Mouse (Mus musculus): ENCODE data around the gene Trpc3.

- TF ChIP-seq CTCF (IDR thresholded peaks at IDR 0.05; ENCODE audit: low read depth) (no peak), EP300 (IDR thresholded peaks at IDR 0.05; ENCODE audit: low read depth) (no peak)
Observed at GRCm38 (mm10) chr3:36726545-36726944, 36.6 kb upstream of the Trpc3 start.

All from liver, postnatal 0 days (tissue).